Mouse (Mus musculus) adrenal gland, postnatal 0 days (tissue): Measurements from ENCODE around the gene Prb1. TPM values are rescaled to one million over a fixed set of nuclear protein-coding genes. Genes with fewer than 3 reads are reported as not detected.

ENCODE experiments used
- polyA plus RNA-seq: library from polyadenylated mRNA; unstranded; fragments of >200 nt; fragmentation: Nextera tagmentation; extraction: Ambion mirVana; gene quantifications from 2 replicates; pipeline ENCODE4 v1.2.1, GENCODE M21; 2015

Prb1 gene
- not detected in 2 replicates for polyA plus RNA-seq

DNA sequence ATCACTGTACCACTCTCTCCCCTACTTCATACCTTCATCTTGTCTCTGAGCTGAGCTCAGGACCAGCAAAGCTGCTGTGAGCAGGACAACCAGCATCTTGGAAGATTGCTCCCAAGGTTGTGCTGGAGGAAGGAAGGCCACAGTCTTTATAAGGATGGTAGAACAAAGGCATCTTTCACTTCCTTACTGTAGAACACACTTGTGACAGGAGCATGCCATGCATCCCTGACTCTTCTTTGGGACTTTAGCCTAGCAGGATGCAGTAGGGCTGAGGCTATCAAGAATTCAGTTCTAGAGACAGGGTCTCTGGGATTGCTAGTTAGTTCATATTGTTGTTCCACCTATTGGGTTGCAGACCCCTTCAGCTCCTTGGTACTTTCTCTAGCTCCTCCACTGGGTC lies at the start of gene Prb1:
Prb1 (minus strand) TSS at position 101 of the 400 bp plus-strand sequence.

Other genes starting within 250 kb of the Prb1 start
- not detected in 2 replicates for gene Prpmp5, start 104.2 kb upstream of the Prb1 start, polyA plus RNA-seq
- gene Gm8882, start 153.6 kb upstream of the Prb1 start, polyA plus RNA-seq = not detected in 2 replicates